Mouse (Mus musculus): ENCODE data around the gene E2f2. TPM values are rescaled to one million over a fixed set of nuclear protein-coding genes. Genes with fewer than 3 reads are reported as not detected.

Gene E2f2
- polyA plus RNA-seq, 1 experiment from 2014 or later: 0.91 TPM

GRCm38 (mm10) chr4:136174216-136175193 lies 2.3 kb downstream of the E2f2 start:
- ATAC-seq (ENCODE audit: low FRiP score, low TSS enrichment): peak; percentile 59
- Histone ChIP-seq H3K27ac (replicated peaks) (peak overlapping the region; percentile 61), H3K4me3 (ENCODE audit: low read depth, low read length) (no peak overlapping the region), H3K36me3 (ENCODE audit: control insufficient read depth, insufficient read depth, low read length) (no peaks in the 10 kb centered on the region), H3K9ac (ENCODE audit: low read length) (0 out of 2 replicates have a peak overlapping the region, but pooled peaks have one; percentile 2), H3K4me1 (replicated peaks; ENCODE audit: control insufficient read depth, insufficient read depth) (peaks cover 15% of the 10 kb centered on the region; the same call in 1 of the 2 replicates), H3K4me2 (replicated peaks; ENCODE audit: low read depth) (no peak overlapping the region), H3K27me3 (ENCODE audit: control insufficient read depth, insufficient read depth, low read length) (no peaks in the 10 kb centered on the region), H3K9me3 (ENCODE audit: control insufficient read depth, low read length) (no peaks in the 10 kb centered on the region)
- DNase-seq (ENCODE audit: low spot score): peak; percentile 89
- TF ChIP-seq CTCF (IDR thresholded peaks at IDR 0.05; ENCODE audit: low read depth) (peak; percentile 40), EP300 (optimal IDR thresholded peaks at IDR 0.05) (no peak)
- WGBS: 61% methylated on average over 13 of the region's 13 CpGs

GRCm38 (mm10) chr4:136176022-136176552 lies 3.9 kb downstream of the E2f2 start:
- WGBS: 73% methylated on average over 10 of the region's 10 CpGs
- H3K27me3 ChIP-seq (ENCODE audit: control insufficient read depth, insufficient read depth, low read length): no peaks in the 10 kb centered on the region
- H3K4me2 ChIP-seq (replicated peaks; ENCODE audit: low read depth): no peak overlapping the region
- H3K4me3 ChIP-seq (ENCODE audit: low read depth, low read length): no peak overlapping the region
- no peaks in the 10 kb centered on the region for H3K9me3 ChIP-seq (ENCODE audit: control insufficient read depth, low read length)
- ATAC-seq (ENCODE audit: low FRiP score, low TSS enrichment) (no peak), DNase-seq (ENCODE audit: low spot score) (no peak)
- H3K4me1 ChIP-seq (replicated peaks; ENCODE audit: control insufficient read depth, insufficient read depth): peaks cover 17% of the 10 kb centered on the region; the same call in 1 of the 2 replicates
- TF ChIP-seq EP300 (optimal IDR thresholded peaks at IDR 0.05): no peak
- no peak for TF ChIP-seq CTCF (IDR thresholded peaks at IDR 0.05; ENCODE audit: low read depth)
- H3K9ac ChIP-seq (ENCODE audit: low read length): no peak overlapping the region
- no peaks in the 10 kb centered on the region for H3K36me3 ChIP-seq (ENCODE audit: control insufficient read depth, insufficient read depth, low read length)
- no peak overlapping the region for H3K27ac ChIP-seq (replicated peaks)

- no peaks in the 10 kb centered on the region for H3K27me3 ChIP-seq (ENCODE audit: control insufficient read depth, insufficient read depth, low read length)
These were observed 5.0 kb downstream of the E2f2 start for GRCm38 (mm10) chr4:136177244-136177611.

GRCm38 (mm10) chr4:136177612-136178474 lies 5.6 kb downstream of the E2f2 start:
- Histone ChIP-seq H3K4me1 (replicated peaks; ENCODE audit: control insufficient read depth, insufficient read depth) (peaks cover 14% of the 10 kb centered on the region; the same call in 1 of the 2 replicates), H3K9ac (ENCODE audit: low read length) (no peak overlapping the region), H3K4me2 (replicated peaks; ENCODE audit: low read depth) (no peak overlapping the region), H3K27me3 (ENCODE audit: control insufficient read depth, insufficient read depth, low read length) (no peaks in the 10 kb centered on the region), H3K36me3 (ENCODE audit: control insufficient read depth, insufficient read depth, low read length) (no peaks in the 10 kb centered on the region), H3K9me3 (ENCODE audit: control insufficient read depth, low read length) (no peaks in the 10 kb centered on the region), H3K4me3 (ENCODE audit: low read depth, low read length) (no peak overlapping the region), H3K27ac (replicated peaks) (peak overlapping the region; percentile 65; the same call in 1 of the 2 replicates)
- peak; percentile 50 for ATAC-seq (ENCODE audit: low FRiP score, low TSS enrichment)
- no peak for TF ChIP-seq CTCF (IDR thresholded peaks at IDR 0.05; ENCODE audit: low read depth)
- no peak for TF ChIP-seq EP300 (optimal IDR thresholded peaks at IDR 0.05)
- 37% methylated on average over 11 of the region's 11 CpGs for WGBS
- peak; percentile 88 for DNase-seq (ENCODE audit: low spot score)

More at GRCm38 (mm10) chr4:136177244-136177611, 5.0 kb downstream of the E2f2 start:
- no peaks in the 10 kb centered on the region for H3K9me3 ChIP-seq (ENCODE audit: control insufficient read depth, low read length)
- no peaks in the 10 kb centered on the region for H3K36me3 ChIP-seq (ENCODE audit: control insufficient read depth, insufficient read depth, low read length)
- H3K9ac ChIP-seq (ENCODE audit: low read length): no peak overlapping the region
- no peak overlapping the region for H3K4me3 ChIP-seq (ENCODE audit: low read depth, low read length)
- 30% methylated on average over 8 of the region's 8 CpGs for WGBS
- ATAC-seq (ENCODE audit: low FRiP score, low TSS enrichment) (no peak), DNase-seq (ENCODE audit: low spot score) (no peak)
- H3K27ac ChIP-seq (replicated peaks): no peak overlapping the region
- H3K4me2 ChIP-seq (replicated peaks; ENCODE audit: low read depth): no peak overlapping the region
- peaks cover 15% of the 10 kb centered on the region; the same call in 1 of the 2 replicates for H3K4me1 ChIP-seq (replicated peaks; ENCODE audit: control insufficient read depth, insufficient read depth)
- TF ChIP-seq CTCF (IDR thresholded peaks at IDR 0.05; ENCODE audit: low read depth) (no peak), EP300 (optimal IDR thresholded peaks at IDR 0.05) (no peak)

GRCm38 (mm10) chr4:136178475-136178921 lies 6.3 kb downstream of the E2f2 start:
- 72% methylated on average over 12 of the region's 12 CpGs for WGBS
- Histone ChIP-seq H3K27ac (replicated peaks) (peak overlapping the region; percentile 65; the same call in 1 of the 2 replicates), H3K4me2 (replicated peaks; ENCODE audit: low read depth) (no peak overlapping the region), H3K27me3 (ENCODE audit: control insufficient read depth, insufficient read depth, low read length) (no peaks in the 10 kb centered on the region), H3K4me3 (ENCODE audit: low read depth, low read length) (no peak overlapping the region), H3K4me1 (replicated peaks; ENCODE audit: control insufficient read depth, insufficient read depth) (peaks cover 8% of the 10 kb centered on the region; the same call in 1 of the 2 replicates), H3K9me3 (ENCODE audit: control insufficient read depth, low read length) (no peaks in the 10 kb centered on the region), H3K9ac (ENCODE audit: low read length) (no peak overlapping the region), H3K36me3 (ENCODE audit: control insufficient read depth, insufficient read depth, low read length) (no peaks in the 10 kb centered on the region)
- DNase-seq (ENCODE audit: low spot score): no peak
- TF ChIP-seq EP300 (optimal IDR thresholded peaks at IDR 0.05) (no peak), CTCF (IDR thresholded peaks at IDR 0.05; ENCODE audit: low read depth) (no peak)
- ATAC-seq (ENCODE audit: low FRiP score, low TSS enrichment): no peak
